Mouse (Mus musculus) CH12.LX (cell line): Measurements from ENCODE around the gene Camta1. TPM values are rescaled to one million over a fixed set of nuclear protein-coding genes. Genes with fewer than 3 reads are reported as not detected.

Experiments
- DNase-seq: peaks from one replicate; pipeline ENCODE4 v3.0.0-alpha.2; 2013; ENCODE audit errors: extremely low read depth
- H3K27ac ChIP-seq: 2 replicates; pipeline ENCODE4 v1.5.1; 2012; ENCODE audit warnings: low read depth, mild to moderate bottlenecking, control low read depth, moderate library complexity; ENCODE audit not compliant: insufficient read depth
- H3K27me3 ChIP-seq: replicated peaks from 2 replicates; pipeline ENCODE3; 2012; ENCODE audit warnings: inconsistent platforms
- H3K36me3 ChIP-seq, 2 experiments: replicated peaks in 1 of 2; 2 replicates each; pipeline versions ENCODE3 to v1.6.1; 2012; ENCODE audit warnings: inconsistent platforms in 1 of 2, low read length in 1 of 2, mild to moderate bottlenecking in 1 of 2, mixed read lengths in 1 of 2, moderate library complexity in 1 of 2; ENCODE audit not compliant: control insufficient read depth in 1 of 2, insufficient read depth in 1 of 2
- H3K4me1 ChIP-seq, 2 experiments: 2 replicates each; pipeline ENCODE4 v1.6.1; 2012; ENCODE audit warnings: inconsistent platforms in 1 of 2, moderate library complexity in 1 of 2; ENCODE audit not compliant: insufficient read depth in 2 of 2, control insufficient read depth in 1 of 2
- H3K4me2 ChIP-seq: 2 replicates; pipeline ENCODE4 v1.6.1; 2012; ENCODE audit warnings: low read depth, mild to moderate bottlenecking, control low read depth; ENCODE audit not compliant: poor library complexity, insufficient read depth, severe bottlenecking
- H3K4me3 ChIP-seq, 3 experiments: fragments of 150-350 bp in 1 of 3; sonication (generic) in 1 of 3; replicated peaks in 1 of 3; 2 replicates each; pipeline versions ENCODE3 to v1.5.1; 2011 to 2012; ENCODE audit warnings: low read depth in 2 of 3, low read length in 2 of 3, mild to moderate bottlenecking in 2 of 3, moderate library complexity in 2 of 3, control low read depth in 1 of 3, improper control_type of control experiment in 1 of 3, inconsistent platforms in 1 of 3, mixed read lengths in 1 of 3; ENCODE audit not compliant: poor library complexity in 1 of 3
- H3K79me2 ChIP-seq: replicated peaks from 2 replicates; pipeline ENCODE4 v1.6.1; 2012; ENCODE audit warnings: mild to moderate bottlenecking, moderate library complexity; ENCODE audit not compliant: control insufficient read depth, poor library complexity, insufficient read depth, severe bottlenecking; ENCODE audit errors: extremely low read depth
- H3K9ac ChIP-seq: 2 replicates; pipeline ENCODE4 v1.6.1; 2012; ENCODE audit warnings: low read depth, mild to moderate bottlenecking, control low read depth, moderate library complexity; ENCODE audit not compliant: insufficient read depth
- H3K9me3 ChIP-seq: replicated peaks from 2 replicates; pipeline ENCODE3; 2012; ENCODE audit warnings: low read length, inconsistent platforms, mixed read lengths
- BHLHE40 ChIP-seq: IDR thresholded peaks from 2 replicates; pipeline ENCODE4 v1.6.1; 2011; ENCODE audit warnings: mild to moderate bottlenecking, low read depth, low read length, improper control_type of control experiment
- CHD1 ChIP-seq: IDR thresholded peaks from 2 replicates; pipeline ENCODE4 v1.6.1; 2012; ENCODE audit warnings: low read depth, low read length, improper control_type of control experiment, inconsistent platforms
- CTCF ChIP-seq, 2 experiments: IDR thresholded peaks in 1 of 2; conservative IDR thresholded peaks in 1 of 2; 2 replicates each; pipeline ENCODE4 v1.5.1; 2011 to 2012; ENCODE audit warnings: low read depth in 2 of 2, low read length in 2 of 2, improper control_type of control experiment in 1 of 2, inconsistent platforms in 1 of 2, mild to moderate bottlenecking in 1 of 2, moderate library complexity in 1 of 2
- E2F4 ChIP-seq: IDR thresholded peaks from 2 replicates; pipeline ENCODE4 v1.6.1; 2011; ENCODE audit warnings: low read depth, low read length, improper control_type of control experiment; ENCODE audit not compliant: insufficient replicate concordance
- EP300 ChIP-seq: IDR thresholded peaks from 2 replicates; pipeline ENCODE4 v1.6.1; 2011; ENCODE audit warnings: low read length, improper control_type of control experiment
- GABPA ChIP-seq: IDR thresholded peaks from 2 replicates; pipeline ENCODE4 v1.6.1; 2012; ENCODE audit warnings: low read depth, low read length, improper control_type of control experiment, inconsistent platforms; ENCODE audit not compliant: insufficient replicate concordance
- JUN ChIP-seq: IDR thresholded peaks from 2 replicates; pipeline ENCODE4 v1.6.1; 2011; ENCODE audit warnings: low read depth, mild to moderate bottlenecking, low read length, improper control_type of control experiment, moderate library complexity; ENCODE audit not compliant: insufficient read depth
- KAT2A ChIP-seq: IDR thresholded peaks from 2 replicates; pipeline ENCODE4 v1.6.1; 2012; ENCODE audit warnings: low read length, improper control_type of control experiment, inconsistent platforms; ENCODE audit not compliant: insufficient replicate concordance
- MAX ChIP-seq: IDR thresholded peaks from 2 replicates; pipeline ENCODE4 v1.6.1; 2011; ENCODE audit warnings: low read length, improper control_type of control experiment
- MAZ ChIP-seq: IDR thresholded peaks from 2 replicates; pipeline ENCODE4 v1.6.1; 2012; ENCODE audit warnings: low read depth, mild to moderate bottlenecking, inconsistent platforms, low read length, improper control_type of control experiment, moderate library complexity
- MEF2A ChIP-seq: IDR thresholded peaks from 2 replicates; pipeline ENCODE4 v1.6.1; 2014; ENCODE audit warnings: low read depth, mild to moderate bottlenecking, inconsistent platforms, low read length, improper control_type of control experiment, borderline replicate concordance
- MXI1 ChIP-seq: IDR thresholded peaks from 2 replicates; pipeline ENCODE4 v1.6.1; 2011; ENCODE audit warnings: mild to moderate bottlenecking, low read depth, low read length, improper control_type of control experiment
- MYC ChIP-seq: IDR thresholded peaks from 2 replicates; pipeline ENCODE4 v1.6.1; 2011; ENCODE audit warnings: low read depth, mild to moderate bottlenecking, improper control_type of control experiment, low read length
- NELFE ChIP-seq: IDR thresholded peaks from 2 replicates; pipeline ENCODE4 v1.6.1; 2011; ENCODE audit warnings: low read depth, low read length, improper control_type of control experiment
- NRF1 ChIP-seq: IDR thresholded peaks from 2 replicates; pipeline ENCODE4 v1.6.1; 2014; ENCODE audit warnings: low read depth, mild to moderate bottlenecking, inconsistent platforms, low read length, improper control_type of control experiment, moderate library complexity
- PAX5 ChIP-seq: IDR thresholded peaks from 2 replicates; pipeline ENCODE4 v1.6.1; 2012; ENCODE audit warnings: low read length, inconsistent platforms, mixed read lengths
- RAD21 ChIP-seq: IDR thresholded peaks from 2 replicates; pipeline ENCODE4 v1.6.1; 2011; ENCODE audit warnings: low read depth, mild to moderate bottlenecking, low read length, improper control_type of control experiment, moderate library complexity
- RCOR1 ChIP-seq: conservative IDR thresholded peaks from 2 replicates; pipeline ENCODE4 v1.6.1; 2012; ENCODE audit warnings: low read depth, mild to moderate bottlenecking, inconsistent platforms, low read length, improper control_type of control experiment
- SIN3A ChIP-seq: IDR thresholded peaks from 2 replicates; pipeline ENCODE4 v1.6.1; 2012; ENCODE audit warnings: low read length, improper control_type of control experiment, inconsistent platforms
- TBP ChIP-seq: conservative IDR thresholded peaks from 2 replicates; pipeline ENCODE4 v1.6.1; 2011; ENCODE audit warnings: low read depth, low read length, improper control_type of control experiment
- USF1 ChIP-seq: IDR thresholded peaks from 2 replicates; pipeline ENCODE4 v1.6.1; 2014; ENCODE audit warnings: low read depth, mild to moderate bottlenecking, inconsistent platforms, low read length, improper control_type of control experiment
- USF2 ChIP-seq: conservative IDR thresholded peaks from 2 replicates; pipeline ENCODE4 v1.6.1; 2011; ENCODE audit warnings: low read depth, low read length, improper control_type of control experiment
- ZNF384 ChIP-seq: IDR thresholded peaks from 2 replicates; pipeline ENCODE4 v1.6.1; 2012; ENCODE audit warnings: low read depth, low read length, improper control_type of control experiment, inconsistent platforms
- dilution Hi-C: fragments of 300-500 bp; cut with MboI; formaldehyde crosslinking; loops from 2 replicates; pipeline ENCODE4 v1.14.3; 2020; ENCODE audit warnings: low sequenced_read_pairs; ENCODE audit not compliant: extremely low pct_unique_long_range_greater_than_20kb, extremely low pct_ligation_motif_present
- in situ Hi-C: fragments of 300-500 bp; cut with MboI; formaldehyde crosslinking; loops from 3 replicates; pipeline ENCODE4 v1.14.3; 2019; ENCODE audit warnings: low sequenced_read_pairs, low pct_ligation_motif_present, low pct_unique_long_range_greater_than_20kb, mixed read lengths
- polyA plus RNA-seq: library from polyadenylated mRNA; unstranded; fragments of >175 nt; gene quantifications from 2 replicates; pipeline ENCODE4 v1.2.1, GENCODE M21; 2012; ENCODE audit warnings: low read depth; ENCODE audit not compliant: insufficient read length
- total RNA-seq, 2 experiments: library from RNA; depleted of rRNA; stranded (reverse); fragments of 300-350 nt in 1 of 2; fragments of >200 nt in 1 of 2; gene quantifications; 2 replicates each; pipeline ENCODE4 v1.2.3; 2012 to 2014

The Camta1 gene
- total and polyA plus RNA-seq, 3 experiments: 9.9 to 32.5 (median 15.3) TPM

- no peaks in the 10 kb centered on the region for H3K27me3 ChIP-seq
- no peak overlapping the region for H3K4me3 ChIP-seq
- dilution Hi-C loops (no loop called here), in situ Hi-C loops (loop anchor here (25.0 kb wide), 2 partner anchors 597 to 722 kb away; no protein-coding TSS in a partner anchor)
- no peak overlapping the region for H3K9ac ChIP-seq
- H3K27ac ChIP-seq: no peak overlapping the region
- H3K36me3 ChIP-seq: no peaks in the 10 kb centered on the region
- no peak overlapping the region for H3K4me2 ChIP-seq
- no peak for TF ChIP-seq TBP
- no peak for TF ChIP-seq MAX
- TF ChIP-seq MXI1: no peak
- no peak for TF ChIP-seq CHD1
- no peak for TF ChIP-seq RAD21
- no peak for TF ChIP-seq GABPA
- TF ChIP-seq BHLHE40: no peak
- TF ChIP-seq NRF1: no peak
- no peak for TF ChIP-seq EP300
- TF ChIP-seq NELFE: no peak
- no peak for TF ChIP-seq USF2
- H3K9me3 ChIP-seq: peaks cover 94% of the 10 kb centered on the region
- no peaks in the 10 kb centered on the region for H3K79me2 ChIP-seq
- no peaks in the 10 kb centered on the region for H3K4me1 ChIP-seq
- no peak for DNase-seq
Observed at GRCm38 (mm10) chr4:151165539-151165938, 696.1 kb downstream of the Camta1 start.

GRCm38 (mm10) chr4:151164309-151164708 lies 697.4 kb downstream of the Camta1 start:
- no peak for DNase-seq
- in situ Hi-C loops: loop anchor here (25.0 kb wide), 2 partner anchors 598 to 723 kb away; no protein-coding TSS in a partner anchor

More at GRCm38 (mm10) chr4:151164309-151164708, 697.4 kb downstream of the Camta1 start:
- Histone ChIP-seq H3K27ac (no peak overlapping the region), H3K79me2 (no peaks in the 10 kb centered on the region), H3K9me3 (peaks cover 92% of the 10 kb centered on the region), H3K36me3 (no peaks in the 10 kb centered on the region), H3K4me1 (no peaks in the 10 kb centered on the region), H3K9ac (no peak overlapping the region), H3K4me3 (no peak overlapping the region), H3K27me3 (no peaks in the 10 kb centered on the region), H3K4me2 (no peak overlapping the region)
- dilution Hi-C loops: no loop called here
- TF ChIP-seq KAT2A: no peak
- TF ChIP-seq E2F4: no peak
- TF ChIP-seq BHLHE40: no peak
- no peak for TF ChIP-seq ZNF384
- no peak for TF ChIP-seq NELFE
- no peak for TF ChIP-seq USF2
- no peak for TF ChIP-seq NRF1
- no peak for TF ChIP-seq MYC
- TF ChIP-seq MAZ: no peak
- no peak for TF ChIP-seq CTCF (conservative IDR thresholded peaks at IDR 0.05 in 1 of 2, IDR thresholded peaks at IDR 0.05 in 1 of 2; ENCODE audit: low read depth in 2 of 2, low read length in 2 of 2)
- no peak for TF ChIP-seq SIN3A
- no peak for TF ChIP-seq USF1
- no peak for TF ChIP-seq MEF2A
- no peak for TF ChIP-seq RCOR1
- TF ChIP-seq GABPA: no peak
- TF ChIP-seq RAD21: no peak
- TF ChIP-seq JUN: no peak
- TF ChIP-seq TBP: no peak
- TF ChIP-seq MXI1: no peak
- TF ChIP-seq PAX5: no peak
